ENCODE assay signal across 25 mouse cellular contexts in genomic region chr2:90963304-90963703, GRCm38 (mm10). TPM values are rescaled to one million over a fixed set of nuclear protein-coding genes. Genes with fewer than 3 reads are reported as not detected.
DNase-seq lines count a peak whose midpoint lies in the region; ATAC-seq and TF ChIP-seq lines count a peak whose summit lies in the region.
"Had no signal": no experiment of that assay in that cellular context is flagged by ENCODE, and none has a peak within 500 bp of the region (broad histone marks: within the 10 kb centered on the region; RNA-seq: fewer than 3 reads in every experiment).

No protein-coding gene starts in this region.

- H3K9ac ChIP-seq in liver, embryonic 12.5 days = no peak overlapping the region
- H3K9ac ChIP-seq in liver, embryonic 11.5 days (ENCODE audit: low read depth, low read length) = no peak overlapping the region
- H3K9ac ChIP-seq in hindbrain, embryonic 13.5 days = no peak overlapping the region
- H3K9ac ChIP-seq: forebrain, embryonic 13.5 days; hindbrain, embryonic 15.5 days; liver, embryonic 15.5 days; lung, embryonic 15.5 days; neural tube, embryonic 12.5 days had no signal

- peaks cover 8% of the 10 kb centered on the region; the same call in 1 of the 2 replicates for H3K36me3 ChIP-seq in liver, embryonic 12.5 days
- no peaks in the 10 kb centered on the region for H3K36me3 ChIP-seq in liver, embryonic 11.5 days (ENCODE audit: control insufficient read depth, insufficient read depth, low read length)
- H3K36me3 ChIP-seq in hindbrain, embryonic 13.5 days = no peaks in the 10 kb centered on the region
- H3K36me3 ChIP-seq: hindbrain, embryonic 15.5 days; neural tube, embryonic 12.5 days had no signal

- TF ChIP-seq POLR2A in olfactory bulb, adult 2 months (IDR thresholded peaks at IDR 0.05; ENCODE audit: insufficient read depth, low read depth, low read length) = no peak

- TF ChIP-seq CTCF in olfactory bulb, adult 2 months (IDR thresholded peaks at IDR 0.05; ENCODE audit: insufficient read depth, low read depth, low read length) = no peak

- H3K27me3 ChIP-seq in liver, embryonic 12.5 days (replicated peaks) = no peaks in the 10 kb centered on the region
- H3K27me3 ChIP-seq in liver, embryonic 11.5 days (replicated peaks; ENCODE audit: control insufficient read depth, insufficient read depth, low read length) = no peaks in the 10 kb centered on the region
- no peaks in the 10 kb centered on the region for H3K27me3 ChIP-seq in hindbrain, embryonic 13.5 days
- H3K27me3 ChIP-seq: forebrain, embryonic 13.5 days; hindbrain, embryonic 15.5 days; liver, embryonic 15.5 days; lung, embryonic 15.5 days; neural tube, embryonic 12.5 days had no signal

- WGBS in liver, embryonic 12.5 days (ENCODE audit: insufficient replicate concordance) = 79% methylated on average over 1 of the region's 1 CpGs
- WGBS in liver, embryonic 11.5 days = 78% methylated on average over 1 of the region's 1 CpGs
- 87% methylated on average over 1 of the region's 1 CpGs for WGBS in olfactory bulb, adult 2 months
- WGBS in hindbrain, embryonic 13.5 days = 100% methylated on average over 1 of the region's 1 CpGs

- no peak overlapping the region for H3K27ac ChIP-seq in liver, embryonic 12.5 days
- H3K27ac ChIP-seq in liver, embryonic 11.5 days (ENCODE audit: low read depth, low read length) = no peak overlapping the region
- peak overlapping the region; percentile 78 for H3K27ac ChIP-seq in olfactory bulb, adult 2 months (ENCODE audit: insufficient read depth, low read depth, low read length)
- H3K27ac ChIP-seq in hindbrain, embryonic 13.5 days = no peak overlapping the region
- H3K27ac ChIP-seq: forebrain, embryonic 13.5 days; hindbrain, embryonic 15.5 days; liver, embryonic 15.5 days; lung, embryonic 15.5 days; midbrain, embryonic 10.5 days; neural tube, embryonic 12.5 days had no signal

- H3K9me3 ChIP-seq in liver, embryonic 12.5 days (replicated peaks) = no peaks in the 10 kb centered on the region
- H3K9me3 ChIP-seq in liver, embryonic 11.5 days (ENCODE audit: control insufficient read depth, low read length) = no peaks in the 10 kb centered on the region
- no peaks in the 10 kb centered on the region for H3K9me3 ChIP-seq in hindbrain, embryonic 13.5 days
- H3K9me3 ChIP-seq: forebrain, embryonic 13.5 days; hindbrain, embryonic 15.5 days; liver, embryonic 15.5 days; lung, embryonic 15.5 days; midbrain, embryonic 10.5 days; neural tube, embryonic 12.5 days had no signal

- ATAC-seq in liver, embryonic 12.5 days = peak; percentile 15; the same call in 1 of the 2 replicates
- no peak for ATAC-seq in liver, embryonic 11.5 days (replicated peaks; ENCODE audit: low FRiP score)
- no peak for ATAC-seq in hindbrain, embryonic 13.5 days (ENCODE audit: low FRiP score)
- ATAC-seq: forebrain, embryonic 13.5 days; inflammation-experienced regulatory T-cells, adult 6 months had no signal

- no peak overlapping the region for H3K4me3 ChIP-seq in liver, embryonic 12.5 days
- no peak overlapping the region for H3K4me3 ChIP-seq in liver, embryonic 11.5 days (ENCODE audit: low read depth, low read length)
- H3K4me3 ChIP-seq in olfactory bulb, adult 2 months (ENCODE audit: insufficient read depth, low read depth, low read length) = no peak overlapping the region
- H3K4me3 ChIP-seq in hindbrain, embryonic 13.5 days = no peak overlapping the region
- H3K4me3 ChIP-seq: forebrain, embryonic 13.5 days; hindbrain, embryonic 15.5 days; liver, embryonic 15.5 days; lung, embryonic 15.5 days; midbrain, embryonic 10.5 days; myocyte; neural tube, embryonic 12.5 days had no signal

- H3K4me2 ChIP-seq in liver, embryonic 12.5 days = no peak overlapping the region
- H3K4me2 ChIP-seq in liver, embryonic 11.5 days = no peak overlapping the region
- no peak overlapping the region for H3K4me2 ChIP-seq in hindbrain, embryonic 13.5 days
- H3K4me2 ChIP-seq: forebrain, embryonic 13.5 days; heart, embryonic 11.5 days; hindbrain, embryonic 15.5 days; liver, embryonic 15.5 days; lung, embryonic 15.5 days; neural tube, embryonic 12.5 days had no signal

- peak; percentile 54 for DNase-seq in layer of hippocampus, adult 11-12 months (ENCODE audit: low spot score)
- DNase-seq in layer of hippocampus, adult 9-10 months (ENCODE audit: low spot score) = no peak
- DNase-seq in liver, embryonic 11.5 days (ENCODE audit: low spot score) = no peak
- DNase-seq in cerebellum, adult 9-10 months = peak; percentile 86
- no peak for DNase-seq in embryo, embryonic 10.5 days (ENCODE audit: low spot score)
- DNase-seq: adrenal gland, postnatal 25 days; B cell, adult 2 months; gastrocnemius, postnatal 25 days; heart, adult 18-20 months; kidney, adult 11 months; kidney, postnatal 14 days; left cerebral cortex, postnatal 4 days; thymus, postnatal 14 days had no signal

- peaks cover 58% of the 10 kb centered on the region for H3K4me1 ChIP-seq in liver, embryonic 12.5 days
- H3K4me1 ChIP-seq in liver, embryonic 11.5 days (replicated peaks; ENCODE audit: control insufficient read depth, insufficient read depth, low read length) = peaks cover 16% of the 10 kb centered on the region
- 0 out of 2 replicates have a peak, but pooled peaks cover 2% of the 10 kb centered on the region for H3K4me1 ChIP-seq in olfactory bulb, adult 2 months (ENCODE audit: control insufficient read depth, insufficient read depth, low read length)
- peaks cover 15% of the 10 kb centered on the region for H3K4me1 ChIP-seq in hindbrain, embryonic 13.5 days (replicated peaks)
- H3K4me1 ChIP-seq: neural tube, embryonic 12.5 days had no signal

RNA-seq across cellular contexts. Expression of gene Celf1, which starts 23.1 kb away (rescaled TPM):
- 79.4 and 81.3 TPM in 2 replicates for polyA plus RNA-seq in liver, embryonic 12.5 days (2016; fragmentation: Nextera tagmentation; extraction: Ambion mirVana)
- 78.1 and 90.5 TPM in 2 replicates for polyA plus RNA-seq in liver, embryonic 11.5 days (2014; fragmentation: Nextera tagmentation; extraction: Ambion mirVana)
- 177 and 210 TPM in 2 replicates for polyA plus RNA-seq in olfactory bulb, adult 2 months (2012; ENCODE audit: insufficient read depth, insufficient read length, low replicate concordance, missing spikeins)
- 108 and 121 TPM in 2 replicates for polyA plus RNA-seq in hindbrain, embryonic 13.5 days (2015; fragmentation: Nextera tagmentation; extraction: Ambion mirVana)

RNA-seq across cellular contexts. Expression of gene Ndufs3, which starts 58.7 kb away (rescaled TPM):
- 171 and 177 TPM in 2 replicates for polyA plus RNA-seq in liver, embryonic 12.5 days (2016; fragmentation: Nextera tagmentation; extraction: Ambion mirVana)
- 223 and 236 TPM in 2 replicates for polyA plus RNA-seq in liver, embryonic 11.5 days (2014; fragmentation: Nextera tagmentation; extraction: Ambion mirVana)
- not detected in 2 replicates for polyA plus RNA-seq in olfactory bulb, adult 2 months (2012; ENCODE audit: insufficient read depth, insufficient read length, low replicate concordance, missing spikeins)
- polyA plus RNA-seq in hindbrain, embryonic 13.5 days (2015; fragmentation: Nextera tagmentation; extraction: Ambion mirVana) = 212 and 215 TPM in 2 replicates

RNA-seq across cellular contexts. Expression of gene Kbtbd4, which starts 58.8 kb away (rescaled TPM):
- polyA plus RNA-seq in liver, embryonic 12.5 days (2016; fragmentation: Nextera tagmentation; extraction: Ambion mirVana) = 22.6 and 26.0 TPM in 2 replicates
- polyA plus RNA-seq in liver, embryonic 11.5 days (2014; fragmentation: Nextera tagmentation; extraction: Ambion mirVana) = 32.6 and 34.4 TPM in 2 replicates
- not detected in 2 replicates for polyA plus RNA-seq in olfactory bulb, adult 2 months (2012; ENCODE audit: insufficient read depth, insufficient read length, low replicate concordance, missing spikeins)
- polyA plus RNA-seq in hindbrain, embryonic 13.5 days (2015; fragmentation: Nextera tagmentation; extraction: Ambion mirVana) = 56.2 and 61.6 TPM in 2 replicates

Comparison
In these comparisons a context has a peak if more than half of its experiments do, and no peak if none do; other contexts are left out.
1. DNase-seq: peak in layer of hippocampus, adult 11-12 months (single experiment) and cerebellum, adult 9-10 months (single experiment); none in layer of hippocampus, adult 9-10 months (single experiment), liver, embryonic 11.5 days (single experiment) and embryo, embryonic 10.5 days (single experiment).